Mouse (Mus musculus) forebrain, embryonic 16.5 days (tissue): ENCODE measurements around the gene Gm9903. TPM values are rescaled to one million over a fixed set of nuclear protein-coding genes. Genes with fewer than 3 reads are reported as not detected.

Experiments used
- ATAC-seq: fragments of 200-750 bp; cut with Nextera tagmentation; 2 replicates; pipeline ENCODE4 v1.8.0; 2017; ENCODE audit warnings: mild to moderate bottlenecking, moderate library complexity
- H3K27ac ChIP-seq: fragments of 300-500 bp; sonication (generic); 2 replicates; pipeline ENCODE4 v1.5.1; 2014; ENCODE audit warnings: low read length, control low read depth
- H3K27me3 ChIP-seq: fragments of 300-500 bp; sonication (generic); replicated peaks from 2 replicates; pipeline ENCODE4 v1.6.1; 2014; ENCODE audit warnings: low read length; ENCODE audit not compliant: control insufficient read depth, insufficient read depth
- H3K36me3 ChIP-seq: fragments of 300-500 bp; sonication (generic); 2 replicates; pipeline ENCODE4 v1.6.1; 2014; ENCODE audit not compliant: control insufficient read depth, insufficient read depth
- H3K4me1 ChIP-seq: fragments of 300-500 bp; sonication (generic); replicated peaks from 2 replicates; pipeline ENCODE4 v1.6.1; 2014; ENCODE audit warnings: low read length; ENCODE audit not compliant: control insufficient read depth, insufficient read depth
- H3K4me2 ChIP-seq: fragments of 300-500 bp; sonication (generic); 2 replicates; pipeline ENCODE4 v1.6.1; 2014; ENCODE audit warnings: mild to moderate bottlenecking, low read length, control low read depth
- H3K4me3 ChIP-seq: fragments of 300-500 bp; sonication (generic); replicated peaks from 2 replicates; pipeline ENCODE4 v1.5.1; 2014; ENCODE audit warnings: mild to moderate bottlenecking, low read length, control low read depth
- H3K9ac ChIP-seq: fragments of 300-500 bp; sonication (generic); replicated peaks from 2 replicates; pipeline ENCODE4 v1.6.1; 2014; ENCODE audit warnings: low read depth, low read length, control low read depth
- H3K9me3 ChIP-seq: fragments of 300-500 bp; sonication (generic); 2 replicates; pipeline ENCODE4 v1.6.1; 2016; ENCODE audit warnings: low read length; ENCODE audit not compliant: control insufficient read depth
- WGBS: fragments of 180-500 bp; shearing (Covaris S2); extraction: QIAGEN DNeasy Blood & Tissue Kit; methylation state at CpG from one replicate; pipeline ENCODE4 v1.1.7; 2014; 5-methylcytosine and 5-hydroxymethylcytosine counted together
- polyA plus RNA-seq: library from polyadenylated mRNA; unstranded; fragments of >200 nt; fragmentation: Nextera tagmentation; extraction: Ambion mirVana; gene quantifications from 2 replicates; pipeline ENCODE4 v1.2.1, GENCODE M21; 2015

Gene Gm9903
- polyA plus RNA-seq, 1 experiment from 2014 or later: 0.98 TPM

DNA sequence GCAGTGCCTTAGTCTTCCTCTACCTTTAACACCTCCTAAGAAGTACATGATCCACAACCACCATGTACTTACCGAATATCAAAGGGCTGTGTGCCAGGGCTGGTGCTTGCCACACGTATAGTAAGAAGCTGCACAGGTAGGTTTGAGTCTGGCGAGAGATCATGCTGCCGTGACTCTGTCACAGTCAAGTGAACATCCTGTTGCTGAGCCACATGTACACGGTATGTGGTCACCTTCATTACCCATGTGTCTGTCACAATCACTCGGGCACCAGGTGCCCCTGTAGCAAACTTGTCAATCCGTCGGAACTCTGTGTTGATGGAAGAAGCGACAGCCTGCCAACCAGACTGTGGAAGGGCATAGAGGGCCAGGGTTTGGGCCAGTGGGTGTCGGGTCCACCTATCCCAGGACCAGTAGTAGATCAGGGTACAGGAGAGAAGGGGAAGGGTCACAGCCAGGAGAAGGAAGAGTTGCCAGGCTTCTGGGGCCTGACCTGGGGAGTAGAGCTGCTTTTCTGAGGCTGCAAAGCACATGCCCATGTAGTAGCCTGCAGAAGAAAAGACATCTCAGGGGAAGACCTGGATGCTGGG, 25.6 kb downstream of the Gm9903 start:
- peaks cover 47% of the 10 kb centered on the region for H3K4me1 ChIP-seq
- 96% methylated on average over 10 of the region's 10 CpGs for WGBS
- no peak overlapping the region for H3K9ac ChIP-seq

DNA sequence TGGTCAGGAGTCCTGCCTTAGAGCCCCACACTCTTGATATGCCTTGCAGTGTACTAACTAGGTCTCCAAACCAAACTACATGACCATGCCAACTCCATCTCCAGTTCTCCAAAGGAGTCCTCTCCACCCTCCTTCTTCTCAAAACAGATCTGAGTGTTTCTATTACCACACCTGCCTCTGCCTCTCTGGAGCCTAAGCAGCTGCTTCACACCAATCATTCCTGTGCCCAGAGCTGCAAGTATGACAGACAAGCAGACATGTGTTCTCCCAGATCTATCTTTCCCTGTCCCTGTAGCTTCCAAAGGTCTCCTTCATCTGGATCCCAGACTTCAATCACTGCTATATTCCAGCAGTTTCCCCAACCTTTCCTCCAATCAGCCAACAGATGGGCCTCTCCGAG, 27.0 kb downstream of the Gm9903 start:
- no peak overlapping the region for H3K27ac ChIP-seq
- H3K4me1 ChIP-seq: peaks cover 38% of the 10 kb centered on the region
- H3K36me3 ChIP-seq: no peaks in the 10 kb centered on the region
- no peaks in the 10 kb centered on the region for H3K9me3 ChIP-seq
- WGBS: 33% methylated on average over 1 of the region's 1 CpGs
- H3K4me2 ChIP-seq: peak overlapping the region; percentile 97
- H3K27me3 ChIP-seq: no peaks in the 10 kb centered on the region
- ATAC-seq: no peak
- H3K9ac ChIP-seq: peak overlapping the region; percentile 70
- peak overlapping the region; percentile 82 for H3K4me3 ChIP-seq

More for the DNA sequence above, 25.6 kb downstream of the Gm9903 start:
- Histone ChIP-seq H3K9me3 (no peaks in the 10 kb centered on the region), H3K27ac (no peak overlapping the region), H3K27me3 (no peaks in the 10 kb centered on the region), H3K36me3 (no peaks in the 10 kb centered on the region), H3K4me3 (no peak overlapping the region), H3K4me2 (no peak overlapping the region)
- ATAC-seq: no peak

DNA sequence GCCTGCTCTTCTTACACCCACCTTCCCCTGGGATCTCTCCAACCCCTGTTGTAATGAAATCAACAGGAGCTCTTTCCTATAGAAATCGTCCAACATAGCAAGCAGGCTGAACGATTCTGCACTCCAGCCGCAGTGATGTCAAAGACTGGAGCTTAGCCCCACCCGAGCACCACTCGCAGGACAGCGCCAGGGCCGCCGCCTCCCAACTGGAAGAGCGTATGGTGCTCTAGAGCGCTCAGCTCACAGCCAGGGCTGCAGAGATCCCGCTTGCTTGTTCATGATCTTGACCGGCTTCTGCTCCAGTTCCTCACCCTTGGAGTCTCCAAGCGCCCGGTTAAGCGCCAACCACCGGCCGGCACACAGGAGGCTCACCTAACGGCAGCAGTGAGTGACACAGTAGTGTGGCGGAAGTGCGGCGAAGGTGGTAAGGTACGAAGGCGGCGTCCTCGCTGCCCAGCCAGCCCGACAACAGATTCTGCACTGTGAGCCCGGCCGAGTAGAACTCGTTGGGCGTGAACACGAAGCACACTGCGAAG, 27.6 kb downstream of the Gm9903 start:
- peak; percentile 6 for ATAC-seq
- H3K9ac ChIP-seq: peak overlapping the region; percentile 70
- peak overlapping the region; percentile 97 for H3K4me2 ChIP-seq
- peaks cover 38% of the 10 kb centered on the region for H3K4me1 ChIP-seq
- no peaks in the 10 kb centered on the region for H3K9me3 ChIP-seq
- peak overlapping the region; percentile 82 for H3K4me3 ChIP-seq
- peak overlapping the region; percentile 74 for H3K27ac ChIP-seq
- WGBS: under 1% methylated on average over 32 of the region's 32 CpGs
- no peaks in the 10 kb centered on the region for H3K27me3 ChIP-seq
- no peaks in the 10 kb centered on the region for H3K36me3 ChIP-seq

DNA sequence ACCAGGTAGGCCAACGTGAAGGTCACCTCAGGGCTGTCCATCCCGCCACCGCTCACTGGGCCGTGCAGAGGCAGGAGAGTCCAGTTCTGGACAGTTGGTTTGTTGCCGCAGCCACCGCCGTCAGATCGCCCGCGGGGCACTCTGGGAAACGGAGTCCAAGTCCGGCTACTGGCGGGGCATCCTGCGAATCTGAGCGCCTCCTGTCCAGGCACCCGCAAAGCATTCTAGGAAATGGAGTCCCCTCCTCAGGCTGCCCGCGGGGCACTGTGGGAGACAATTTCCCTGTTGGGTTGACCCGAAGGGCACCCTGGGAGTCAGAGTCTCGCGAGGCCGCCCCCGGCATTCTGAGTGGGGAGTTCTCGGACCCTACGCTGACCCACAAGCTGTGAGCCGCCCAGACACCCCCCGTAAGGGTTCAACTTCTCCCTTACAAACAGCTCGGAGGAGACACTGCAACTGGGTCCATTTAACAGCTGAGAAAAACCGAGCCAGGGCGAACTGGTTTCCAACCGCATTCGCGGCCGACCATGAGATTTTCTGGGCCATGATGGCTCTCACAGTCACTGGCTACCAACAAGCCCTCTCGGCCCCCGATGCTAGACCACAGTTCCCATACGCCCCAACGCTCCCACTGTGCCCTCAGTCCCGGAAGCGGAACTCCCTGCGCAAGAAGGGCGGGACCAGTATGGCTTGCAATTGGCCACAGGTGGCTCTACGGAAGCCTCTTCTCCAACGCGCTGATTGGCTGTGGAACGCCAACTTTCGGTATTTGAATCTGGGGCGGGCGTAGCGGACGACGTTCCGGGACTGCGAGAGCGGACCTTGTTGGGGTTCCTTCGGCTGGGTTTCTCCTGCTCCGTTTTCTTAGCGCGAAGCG, 28.3 kb downstream of the Gm9903 start, which contains the start of the genes Tacc3 and Tmem129:
TSS of gene Tacc3 (plus strand) at position 342 of the 877 bp plus-strand sequence.
TSS of gene Tmem129 (minus strand) at position 630 of the 877 bp plus-strand sequence.
- Histone ChIP-seq H3K9ac (peak within 1 kb of the TSS; percentile 70), H3K4me2 (peak within 1 kb of the TSS; percentile 97), H3K4me3 (peak within 1 kb of the TSS; percentile 82), H3K4me1 (peaks cover 35% of the 10 kb centered on the region), H3K36me3 (no peaks in the 10 kb centered on the region), H3K9me3 (no peaks in the 10 kb centered on the region), H3K27me3 (no peaks in the 10 kb centered on the region), H3K27ac (peak within 1 kb of the TSS; percentile 96)
- ATAC-seq: peak; percentile 98
- WGBS: under 1% methylated on average over 60 of the region's 60 CpGs

DNA sequence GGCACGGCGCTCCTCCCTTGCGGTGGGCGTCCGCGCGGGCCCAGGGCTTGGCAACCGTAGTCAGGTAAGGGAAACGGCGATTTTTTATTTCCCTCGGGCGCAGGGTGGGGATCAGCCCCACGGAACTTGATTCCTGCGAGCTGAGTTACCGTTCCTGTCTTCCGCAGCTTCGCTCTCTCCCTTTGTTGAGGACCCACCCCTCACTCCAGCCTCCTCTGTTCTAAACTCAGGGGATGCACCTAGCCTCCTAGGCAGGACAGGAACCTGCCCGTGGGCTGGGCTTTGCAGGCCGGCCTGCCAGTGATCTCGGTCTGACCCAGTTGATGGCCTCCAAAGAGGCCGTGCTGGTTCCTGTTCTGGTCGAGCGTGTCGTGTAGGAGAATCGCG, 28.9 kb downstream of the Gm9903 start:
- H3K36me3 ChIP-seq: no peaks in the 10 kb centered on the region
- WGBS: 0% methylated on average over 26 of the region's 26 CpGs
- H3K9ac ChIP-seq: peak overlapping the region; percentile 59
- H3K27ac ChIP-seq: no peak overlapping the region
- H3K4me1 ChIP-seq: peaks cover 35% of the 10 kb centered on the region
- H3K27me3 ChIP-seq: no peaks in the 10 kb centered on the region
- H3K9me3 ChIP-seq: no peaks in the 10 kb centered on the region
- peak overlapping the region; percentile 82 for H3K4me3 ChIP-seq
- peak overlapping the region; percentile 78 for H3K4me2 ChIP-seq
- 0 out of 2 replicates have a peak, but pooled peaks have one; percentile 1 for ATAC-seq

DNA sequence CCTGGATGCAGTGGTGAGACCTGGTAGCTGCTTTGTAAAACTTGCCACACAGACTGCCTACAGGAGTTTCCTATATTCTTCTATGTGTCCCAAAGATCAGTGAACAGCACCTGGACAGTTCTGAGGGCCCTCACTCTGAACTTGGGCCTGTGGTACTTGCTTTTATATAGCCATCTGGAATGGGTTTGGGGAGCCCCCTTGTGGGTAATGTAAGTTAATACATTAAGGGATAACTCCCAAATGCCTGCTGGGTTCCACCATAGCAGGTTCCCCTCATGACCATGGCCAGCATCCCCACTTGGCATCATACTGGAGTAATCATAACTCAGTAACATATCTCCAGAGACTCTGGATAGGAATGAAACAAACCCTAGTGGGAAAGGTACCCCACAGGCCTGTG, 38.5 kb downstream of the Gm9903 start:
- Histone ChIP-seq H3K27me3 (no peaks in the 10 kb centered on the region), H3K9me3 (no peaks in the 10 kb centered on the region), H3K4me2 (no peak overlapping the region), H3K27ac (no peak overlapping the region), H3K4me1 (no peaks in the 10 kb centered on the region), H3K4me3 (no peak overlapping the region), H3K9ac (no peak overlapping the region), H3K36me3 (0 out of 2 replicates have a peak, but pooled peaks cover 6% of the 10 kb centered on the region)
- no peak for ATAC-seq

DNA sequence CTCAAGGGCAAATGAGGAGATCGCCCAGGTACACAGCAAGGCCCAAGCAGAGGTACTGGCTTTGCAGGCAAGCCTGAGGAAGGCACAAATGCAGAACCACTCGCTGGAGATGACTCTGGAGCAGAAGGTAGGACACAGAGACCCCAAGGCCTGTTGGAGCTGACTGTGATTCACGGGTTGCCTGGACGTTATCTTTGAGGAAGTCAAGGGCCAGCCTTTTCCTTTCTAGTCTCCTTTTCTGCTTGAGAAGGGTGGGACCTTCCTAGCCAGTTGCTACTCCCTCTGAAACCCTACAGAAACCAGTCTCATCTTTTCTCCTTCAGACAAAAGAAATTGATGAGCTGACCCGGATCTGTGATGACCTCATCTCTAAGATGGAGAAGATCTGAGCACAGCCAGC, 41.9 kb downstream of the Gm9903 start:
- 0 out of 2 replicates have a peak, but pooled peaks cover 3% of the 10 kb centered on the region for H3K36me3 ChIP-seq
- no peak overlapping the region for H3K9ac ChIP-seq
- H3K27ac ChIP-seq: no peak overlapping the region
- H3K4me3 ChIP-seq: no peak overlapping the region
- no peaks in the 10 kb centered on the region for H3K9me3 ChIP-seq
- no peak for ATAC-seq
- H3K4me2 ChIP-seq: no peak overlapping the region
- no peaks in the 10 kb centered on the region for H3K27me3 ChIP-seq
- peaks cover 10% of the 10 kb centered on the region for H3K4me1 ChIP-seq
- WGBS: 85% methylated on average over 5 of the region's 5 CpGs

DNA sequence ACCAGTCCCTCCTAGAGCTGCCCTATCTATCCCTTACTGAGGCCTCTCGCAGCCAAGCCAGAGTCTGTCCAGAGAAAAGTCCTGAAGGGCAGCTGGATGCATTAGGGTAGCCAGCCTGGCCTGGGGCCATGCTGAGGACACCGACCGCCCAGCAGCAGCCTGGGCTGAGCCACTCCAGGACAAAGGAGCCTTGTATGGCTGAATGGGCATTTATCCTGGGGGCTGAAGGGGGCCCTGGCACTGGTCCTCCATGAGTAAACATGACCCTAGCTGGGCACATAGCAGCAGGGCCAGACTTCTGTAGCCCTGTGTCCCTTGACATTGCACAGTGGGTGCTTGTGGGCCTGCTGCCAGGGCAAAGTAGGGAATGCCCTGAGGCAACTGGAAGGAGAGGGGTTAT, 44.7 kb downstream of the Gm9903 start:
- H3K9ac ChIP-seq: no peak overlapping the region; the same call in 1 of the 2 replicates
- H3K4me1 ChIP-seq: peaks cover 10% of the 10 kb centered on the region
- no peaks in the 10 kb centered on the region for H3K27me3 ChIP-seq
- WGBS: 21% methylated on average over 3 of the region's 3 CpGs
- no peaks in the 10 kb centered on the region for H3K9me3 ChIP-seq
- ATAC-seq: peak; percentile 85
- H3K27ac ChIP-seq: 0 out of 2 replicates have a peak overlapping the region, but pooled peaks have one; percentile 20
- H3K4me3 ChIP-seq: no peak overlapping the region
- H3K36me3 ChIP-seq: no peaks in the 10 kb centered on the region
- H3K4me2 ChIP-seq: no peak overlapping the region

DNA sequence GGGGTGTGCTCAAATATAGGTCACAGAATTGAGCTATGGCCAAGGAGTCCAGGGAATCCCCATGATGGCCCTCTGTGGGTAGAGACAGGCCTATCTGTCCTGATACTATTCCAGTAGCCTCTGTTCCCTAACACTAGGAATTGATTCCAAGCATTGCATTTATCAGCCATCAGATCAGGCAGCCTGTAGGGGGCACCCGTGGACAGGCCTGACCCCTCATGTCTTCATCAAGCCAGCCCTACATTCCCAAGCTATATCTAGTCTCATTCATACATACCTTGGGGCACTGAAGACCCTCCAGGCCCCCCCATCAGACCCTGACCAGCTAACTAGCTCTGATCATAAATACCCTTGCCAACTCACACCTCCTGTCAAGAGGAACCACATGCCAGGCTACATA, 46.2 kb downstream of the Gm9903 start:
- no peak overlapping the region for H3K4me2 ChIP-seq
- no peak overlapping the region for H3K27ac ChIP-seq
- no peaks in the 10 kb centered on the region for H3K36me3 ChIP-seq
- peak; percentile 23; the same call in 1 of the 2 replicates for ATAC-seq
- WGBS: 0% methylated on average over 1 of the region's 1 CpGs
- no peaks in the 10 kb centered on the region for H3K27me3 ChIP-seq
- no peaks in the 10 kb centered on the region for H3K9me3 ChIP-seq
- H3K4me3 ChIP-seq: no peak overlapping the region
- peaks cover 10% of the 10 kb centered on the region for H3K4me1 ChIP-seq
- no peak overlapping the region for H3K9ac ChIP-seq
